Mouse (Mus musculus): ENCODE measurements at regions not wholly inside any gene's neighbourhood (a gene's known extent, or its start where the extent isn't known, plus 50 kb on each side); places are given as distances from the start of the nearest gene placed in this dataset.

DNA sequence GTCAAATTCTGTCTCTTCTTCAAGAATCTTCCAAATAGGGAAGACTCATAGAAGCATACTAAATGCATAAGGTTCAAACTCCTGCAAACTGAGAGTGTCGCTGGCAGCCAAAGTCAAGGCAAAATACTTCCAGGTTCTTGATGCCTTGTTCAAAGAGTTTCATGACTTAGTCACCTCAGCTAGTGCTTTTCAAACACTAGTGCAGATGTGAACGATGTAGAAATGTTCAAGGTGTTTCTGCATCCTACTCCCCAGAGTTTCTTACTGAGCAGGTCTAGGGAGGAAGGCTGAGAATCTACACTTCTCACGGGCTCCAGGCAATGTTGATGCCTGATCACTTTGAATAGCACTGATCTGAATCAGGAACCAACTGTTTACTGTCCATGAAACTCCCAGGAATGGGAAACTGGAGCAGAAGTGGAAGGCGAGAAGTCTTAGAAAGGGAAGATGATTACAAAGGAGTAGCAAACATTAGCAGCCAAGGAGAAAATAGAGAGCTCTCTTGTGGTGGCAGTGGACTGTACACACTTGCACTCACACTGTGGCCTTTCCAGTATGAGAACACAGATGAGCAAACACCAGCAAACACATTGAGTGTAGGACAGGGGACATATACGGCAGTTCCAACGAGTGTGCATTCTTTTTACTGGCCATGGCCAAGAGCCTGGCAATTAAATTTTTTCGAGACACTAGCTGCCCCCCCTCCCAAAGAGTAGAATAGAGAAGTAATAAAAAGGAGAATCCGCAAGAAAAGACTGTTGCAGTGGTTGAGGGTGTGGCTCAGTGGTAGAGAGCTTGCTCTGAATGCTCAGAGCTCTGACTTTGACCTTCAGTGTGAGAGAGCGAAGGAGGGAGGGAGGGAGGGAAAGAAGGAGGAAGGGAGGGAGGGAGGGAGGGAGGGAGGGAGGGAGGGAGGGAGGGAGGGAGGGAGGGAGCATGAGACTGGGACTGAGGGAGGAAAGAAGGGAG lies 247.4 kb upstream of the Fn1 start:
- Histone ChIP-seq H3K9ac (no peak overlapping the region), H3K27ac (no peak overlapping the region), H3K27me3 (replicated peaks) (no peaks in the 10 kb centered on the region), H3K4me3 (no peak overlapping the region), H3K4me2 (replicated peaks) (no peak overlapping the region), H3K9me3 (no peaks in the 10 kb centered on the region), H3K36me3 (no peaks in the 10 kb centered on the region), H3K4me1 (no peaks in the 10 kb centered on the region)
- ATAC-seq (ENCODE audit: low FRiP score, low read depth) = no peak
- 83% methylated on average over 8 of the region's 9 CpGs for WGBS

GRCm38 (mm10) chr1:71899128-71899527 lies 246.1 kb upstream of the Fn1 start:
- H3K27me3 ChIP-seq (replicated peaks) = no peaks in the 10 kb centered on the region
- no peak overlapping the region for H3K4me3 ChIP-seq
- H3K9ac ChIP-seq = no peak overlapping the region
- no peaks in the 10 kb centered on the region for H3K36me3 ChIP-seq
- H3K9me3 ChIP-seq = no peaks in the 10 kb centered on the region
- no peak for ATAC-seq (ENCODE audit: low FRiP score, low read depth)
- no peak overlapping the region for H3K27ac ChIP-seq
- WGBS = 84% methylated on average over 8 of the region's 8 CpGs
- no peak overlapping the region for H3K4me2 ChIP-seq (replicated peaks)
- H3K4me1 ChIP-seq = no peaks in the 10 kb centered on the region

GRCm38 (mm10) chr1:71898198-71898597 lies 245.2 kb upstream of the Fn1 start:
- no peak overlapping the region for H3K4me2 ChIP-seq (replicated peaks)
- no peak overlapping the region for H3K27ac ChIP-seq
- no peak overlapping the region for H3K9ac ChIP-seq
- H3K9me3 ChIP-seq = no peaks in the 10 kb centered on the region
- H3K4me1 ChIP-seq = no peaks in the 10 kb centered on the region
- H3K36me3 ChIP-seq = no peaks in the 10 kb centered on the region
- H3K27me3 ChIP-seq (replicated peaks) = no peaks in the 10 kb centered on the region
- H3K4me3 ChIP-seq = no peak overlapping the region
- ATAC-seq (ENCODE audit: low FRiP score, low read depth) = no peak
- 86% methylated on average over 6 of the region's 6 CpGs for WGBS

DNA sequence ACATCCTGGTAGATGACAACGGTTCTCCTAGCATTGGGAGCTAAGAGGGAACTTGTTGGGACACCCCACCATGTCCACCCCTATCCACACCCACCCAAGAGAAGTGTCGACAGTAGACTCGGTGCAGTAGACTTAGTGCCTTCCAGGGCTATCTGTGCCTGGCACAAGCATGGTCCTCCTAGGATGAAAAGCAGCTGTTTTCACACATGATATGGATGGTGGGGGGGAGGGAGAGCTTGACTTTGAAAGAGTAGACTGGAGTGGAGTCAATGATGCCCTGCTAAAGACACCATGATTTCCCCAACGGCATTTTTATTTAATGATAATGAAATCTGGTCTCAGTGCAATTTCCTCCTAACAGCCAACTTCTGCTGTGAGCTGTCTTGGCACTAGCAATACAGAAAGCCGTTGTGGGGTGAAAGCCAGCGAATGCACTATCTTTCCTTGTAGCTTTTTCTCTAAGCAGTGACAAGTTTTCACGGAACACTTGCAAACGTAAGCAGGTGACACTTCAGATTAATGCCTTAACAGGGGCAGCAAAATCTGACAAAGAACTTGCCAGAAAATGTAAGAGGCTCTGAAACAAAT lies 244.6 kb upstream of the Fn1 start:
- Histone ChIP-seq H3K9ac (no peak overlapping the region), H3K27ac (no peak overlapping the region), H3K27me3 (replicated peaks) (no peaks in the 10 kb centered on the region), H3K4me2 (replicated peaks) (no peak overlapping the region), H3K9me3 (no peaks in the 10 kb centered on the region), H3K4me1 (no peaks in the 10 kb centered on the region), H3K4me3 (no peak overlapping the region), H3K36me3 (no peaks in the 10 kb centered on the region)
- no peak for ATAC-seq (ENCODE audit: low FRiP score, low read depth)
- 84% methylated on average over 8 of the region's 8 CpGs for whole genome bisulfite sequencing

GRCm38 (mm10) chr1:71896141-71896725 lies 243.2 kb upstream of the Fn1 start:
- Histone ChIP-seq H3K27me3 (replicated peaks) (no peaks in the 10 kb centered on the region), H3K9ac (no peak overlapping the region), H3K9me3 (no peaks in the 10 kb centered on the region), H3K36me3 (no peaks in the 10 kb centered on the region), H3K4me2 (replicated peaks) (no peak overlapping the region), H3K27ac (no peak overlapping the region), H3K4me1 (no peaks in the 10 kb centered on the region), H3K4me3 (no peak overlapping the region)
- 64% methylated on average over 11 of the region's 11 CpGs for WGBS
- ATAC-seq (ENCODE audit: low FRiP score, low read depth) = no peak

DNA sequence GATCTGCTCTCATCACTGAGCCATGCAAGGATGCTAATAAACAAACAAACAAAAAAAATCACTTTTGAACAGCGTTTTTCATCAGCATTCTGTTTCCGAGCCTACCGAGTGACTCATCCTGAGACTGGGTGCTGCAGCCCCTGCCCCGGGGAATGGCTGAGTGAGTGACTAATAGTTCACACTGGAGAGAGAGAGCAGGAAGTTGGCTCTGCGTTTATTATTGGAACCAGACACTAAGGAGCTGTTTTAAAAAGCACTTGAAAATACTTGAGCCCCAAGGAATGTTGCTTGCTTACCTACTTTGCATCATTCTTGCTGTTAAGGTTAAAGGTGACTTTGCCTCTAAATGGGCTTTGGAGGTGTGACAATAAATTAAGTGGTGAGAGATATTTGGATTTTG lies 240.6 kb upstream of the Fn1 start:
- no peaks in the 10 kb centered on the region for H3K27me3 ChIP-seq (replicated peaks)
- WGBS = 67% methylated on average over 5 of the region's 5 CpGs
- ATAC-seq (ENCODE audit: low FRiP score, low read depth) = no peak
- no peak overlapping the region for H3K27ac ChIP-seq
- no peak overlapping the region for H3K4me2 ChIP-seq (replicated peaks)
- H3K4me1 ChIP-seq = no peaks in the 10 kb centered on the region
- no peaks in the 10 kb centered on the region for H3K36me3 ChIP-seq
- H3K9ac ChIP-seq = no peak overlapping the region
- H3K9me3 ChIP-seq = no peaks in the 10 kb centered on the region
- H3K4me3 ChIP-seq = no peak overlapping the region

DNA sequence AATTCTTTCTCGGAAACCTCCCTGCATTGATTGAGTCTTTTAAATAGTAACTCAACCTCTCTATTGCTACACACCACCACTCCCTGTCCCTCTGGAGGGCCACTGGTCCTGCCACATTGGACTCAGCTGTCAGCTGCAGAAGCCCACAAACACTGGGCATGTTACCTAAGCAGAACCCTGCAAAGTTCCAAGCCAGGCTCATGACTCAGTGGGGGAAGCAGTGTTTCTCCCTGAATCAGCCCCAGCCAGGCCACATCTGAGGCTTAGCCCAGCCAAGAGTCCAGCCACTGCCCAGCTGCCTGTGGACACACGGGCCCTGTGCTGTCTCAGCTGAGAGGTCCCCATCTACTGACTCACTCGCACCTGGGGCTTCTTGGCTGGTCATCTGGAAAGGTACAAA lies 234.8 kb upstream of the Fn1 start:
- H3K4me1 ChIP-seq = 0 out of 2 replicates have a peak, but pooled peaks cover 6% of the 10 kb centered on the region
- no peaks in the 10 kb centered on the region for H3K9me3 ChIP-seq
- no peaks in the 10 kb centered on the region for H3K36me3 ChIP-seq
- H3K9ac ChIP-seq = no peak overlapping the region
- no peak overlapping the region for H3K27ac ChIP-seq
- WGBS = 94% methylated on average over 3 of the region's 3 CpGs
- H3K27me3 ChIP-seq (replicated peaks) = no peaks in the 10 kb centered on the region
- no peak for ATAC-seq (ENCODE audit: low FRiP score, low read depth)
- H3K4me2 ChIP-seq (replicated peaks) = no peak overlapping the region
- no peak overlapping the region for H3K4me3 ChIP-seq

GRCm38 (mm10) chr1:71886903-71887302 lies 233.9 kb upstream of the Fn1 start:
- no peak overlapping the region for H3K4me2 ChIP-seq (replicated peaks)
- H3K9me3 ChIP-seq = no peaks in the 10 kb centered on the region
- no peak overlapping the region for H3K9ac ChIP-seq
- 0 out of 2 replicates have a peak, but pooled peaks cover 6% of the 10 kb centered on the region for H3K4me1 ChIP-seq
- no peaks in the 10 kb centered on the region for H3K36me3 ChIP-seq
- ATAC-seq (ENCODE audit: low FRiP score, low read depth) = no peak
- H3K27ac ChIP-seq = no peak overlapping the region
- no peaks in the 10 kb centered on the region for H3K27me3 ChIP-seq (replicated peaks)
- H3K4me3 ChIP-seq = no peak overlapping the region
- 65% methylated on average over 6 of the region's 6 CpGs for WGBS

- WGBS = 45% methylated on average over 5 of the region's 5 CpGs
- ATAC-seq (ENCODE audit: low FRiP score, low read depth) = no peak
- H3K4me1 ChIP-seq = 0 out of 2 replicates have a peak, but pooled peaks cover 6% of the 10 kb centered on the region
- H3K27ac ChIP-seq = no peak overlapping the region
- H3K27me3 ChIP-seq (replicated peaks) = no peaks in the 10 kb centered on the region
- no peaks in the 10 kb centered on the region for H3K9me3 ChIP-seq
- H3K36me3 ChIP-seq = no peaks in the 10 kb centered on the region
- no peak overlapping the region for H3K9ac ChIP-seq
- no peak overlapping the region for H3K4me2 ChIP-seq (replicated peaks)
- no peak overlapping the region for H3K4me3 ChIP-seq
Observed at GRCm38 (mm10) chr1:71886233-71886632, 233.2 kb upstream of the Fn1 start.

DNA sequence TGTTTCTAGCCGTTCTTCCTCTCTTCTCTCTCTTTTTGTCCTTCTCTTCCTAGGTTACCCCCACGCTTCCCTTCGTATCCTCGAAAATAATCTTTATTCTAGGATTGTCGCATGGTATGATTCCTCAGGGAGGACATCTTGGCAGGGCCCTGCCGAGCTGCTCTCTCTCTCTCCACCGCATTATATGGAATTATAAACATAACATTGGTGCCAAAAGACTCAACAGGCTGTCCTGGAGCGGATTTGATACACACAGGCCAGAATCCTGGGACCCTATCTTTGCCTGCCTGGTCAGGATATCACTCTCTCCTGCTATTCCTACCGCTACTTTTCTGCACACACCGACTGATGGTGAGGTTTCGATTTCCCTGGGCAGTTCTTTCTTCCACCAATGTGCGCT lies 228.9 kb upstream of the Fn1 start:
- Histone ChIP-seq H3K4me2 (replicated peaks) (no peak overlapping the region), H3K9ac (no peak overlapping the region), H3K9me3 (no peaks in the 10 kb centered on the region), H3K27me3 (replicated peaks) (no peaks in the 10 kb centered on the region), H3K36me3 (no peaks in the 10 kb centered on the region), H3K4me3 (no peak overlapping the region), H3K27ac (no peak overlapping the region), H3K4me1 (0 out of 2 replicates have a peak, but pooled peaks cover 6% of the 10 kb centered on the region)
- no peak for ATAC-seq (ENCODE audit: low FRiP score, low read depth)
- WGBS = 93% methylated on average over 12 of the region's 12 CpGs

DNA sequence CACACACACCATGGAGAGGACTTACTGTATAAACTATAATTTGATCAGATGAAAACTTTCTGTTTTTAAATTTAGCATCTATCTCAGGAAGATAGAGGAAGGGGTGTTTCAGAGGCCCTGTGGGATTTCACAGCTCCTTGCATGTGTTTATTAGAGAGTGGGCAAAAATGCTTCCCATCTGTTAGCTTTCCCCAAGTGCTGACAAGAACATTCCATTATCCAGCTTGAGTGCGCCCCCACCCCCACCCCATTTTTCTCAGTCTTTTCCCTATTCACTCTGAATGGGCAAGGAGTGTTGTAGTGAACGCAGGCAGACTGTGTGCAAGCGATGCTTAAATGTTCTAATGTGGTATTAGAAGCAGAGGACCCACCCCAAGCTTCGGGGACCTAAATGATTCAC lies 228.2 kb upstream of the Fn1 start:
- no peaks in the 10 kb centered on the region for H3K27me3 ChIP-seq (replicated peaks)
- ATAC-seq (ENCODE audit: low FRiP score, low read depth) = no peak
- H3K4me2 ChIP-seq (replicated peaks) = no peak overlapping the region
- no peak overlapping the region for H3K9ac ChIP-seq
- H3K36me3 ChIP-seq = no peaks in the 10 kb centered on the region
- no peak overlapping the region for H3K27ac ChIP-seq
- H3K4me3 ChIP-seq = no peak overlapping the region
- WGBS = 85% methylated on average over 4 of the region's 4 CpGs
- H3K9me3 ChIP-seq = no peaks in the 10 kb centered on the region
- 0 out of 2 replicates have a peak, but pooled peaks cover 3% of the 10 kb centered on the region for H3K4me1 ChIP-seq

GRCm38 (mm10) chr1:71880480-71880879 lies 227.5 kb upstream of the Fn1 start:
- H3K27me3 ChIP-seq (replicated peaks) = no peaks in the 10 kb centered on the region
- H3K4me2 ChIP-seq (replicated peaks) = no peak overlapping the region
- no peak overlapping the region for H3K4me3 ChIP-seq
- H3K36me3 ChIP-seq = no peaks in the 10 kb centered on the region
- H3K27ac ChIP-seq = no peak overlapping the region
- H3K9me3 ChIP-seq = no peaks in the 10 kb centered on the region
- ATAC-seq (ENCODE audit: low FRiP score, low read depth) = no peak
- H3K4me1 ChIP-seq = no peaks in the 10 kb centered on the region
- 70% methylated on average over 6 of the region's 6 CpGs for WGBS
- H3K9ac ChIP-seq = no peak overlapping the region

All from neural tube, embryonic 12.5 days (tissue).